Mouse (Mus musculus) bone marrow macrophage, adult 2 months (primary cell): Measurements from ENCODE around the gene Gm45618.

Source experiments
- CTCF ChIP-seq: IDR thresholded peaks from 2 replicates; pipeline ENCODE4 v1.5.1; 2012; ENCODE audit warnings: low read depth, mild to moderate bottlenecking, low read length, moderate library complexity
- POLR2A ChIP-seq: IDR thresholded peaks from 2 replicates; pipeline ENCODE4 v1.6.1; 2012; ENCODE audit warnings: mild to moderate bottlenecking, low read depth, low read length, borderline replicate concordance

GRCm38 (mm10) chr7:142146033-142146432 is 25.5 kb upstream of the Gm45618 start:
- TF ChIP-seq CTCF (no peak), POLR2A (no peak)
